Mouse (Mus musculus): ENCODE data around the gene Nin. TPM values are rescaled to one million over a fixed set of nuclear protein-coding genes. Genes with fewer than 3 reads are reported as not detected.
A peak's percentile ranks its signal among the peaks of the same experiment; 100 is the strongest.
"Not testable (repeated sequence)": the region's sequence is repeated elsewhere in the genome, so short reads cannot be mapped to it uniquely, and the experiment has no call there.

Gene Nin
- 6.0 and 7.1 TPM in 2 replicates for polyA plus RNA-seq (2015; fragmentation: Nextera tagmentation; extraction: Ambion mirVana)

DNA sequence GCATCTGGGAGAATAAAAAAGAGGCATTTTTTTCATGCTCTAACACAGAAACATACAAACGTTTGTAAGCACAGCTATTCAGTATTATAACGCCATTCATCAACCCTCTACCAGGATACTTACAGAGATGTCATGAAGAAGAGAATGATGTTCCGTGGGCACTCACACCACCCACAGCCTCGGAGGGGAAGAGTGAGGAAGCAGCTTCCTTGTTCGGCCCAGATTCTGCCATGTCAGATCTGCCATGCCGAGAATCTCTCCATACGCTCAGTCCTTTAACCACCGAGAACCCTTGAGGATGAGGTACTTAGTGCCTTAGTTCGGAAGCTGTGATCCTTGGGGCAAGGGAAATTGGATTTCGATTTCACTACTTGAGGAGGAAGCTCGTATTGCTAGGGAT is at the start of gene Nin:
Nin (minus strand) TSS at position 367 of the 400 bp plus-strand sequence.
- no peak for ATAC-seq (ENCODE audit: extremely low read depth, insufficient number of reproducible peaks, low FRiP score, low TSS enrichment)
- H3K4me2 ChIP-seq: peak within 1 kb of the TSS; percentile 100
- WGBS: 66% methylated on average over 11 of the region's 11 CpGs
- no peak within 1 kb of the TSS for H3K27ac ChIP-seq (replicated peaks)
- peaks cover 20% of the 10 kb centered on the region for H3K4me1 ChIP-seq
- no peaks in the 10 kb centered on the region for H3K27me3 ChIP-seq (replicated peaks)
- H3K36me3 ChIP-seq: no peaks in the 10 kb centered on the region
- H3K9ac ChIP-seq: no peak within 1 kb of the TSS
- H3K4me3 ChIP-seq: no peak within 1 kb of the TSS
- no peaks in the 10 kb centered on the region for H3K9me3 ChIP-seq

DNA sequence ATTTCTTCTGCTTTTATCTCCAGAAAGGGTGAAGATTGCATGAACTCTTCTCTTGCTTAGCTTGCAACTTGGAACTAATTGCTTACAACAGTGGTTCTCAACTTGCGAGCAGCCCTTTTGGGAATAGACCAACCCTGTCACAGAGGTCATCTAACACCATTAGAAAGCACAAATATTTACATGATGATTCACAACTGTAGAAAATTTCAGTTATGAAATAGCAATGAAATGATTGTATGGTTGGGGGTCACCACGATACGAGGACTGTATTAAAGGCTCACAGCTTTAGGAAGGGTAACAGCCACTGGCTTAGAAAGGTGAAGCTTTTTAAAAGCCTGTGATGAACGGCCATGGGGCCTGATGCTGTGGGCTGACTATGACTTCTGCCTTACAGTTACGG is 47.5 kb upstream of the Nin start:
- no peaks in the 10 kb centered on the region for H3K36me3 ChIP-seq
- H3K27me3 ChIP-seq (replicated peaks): no peaks in the 10 kb centered on the region
- H3K27ac ChIP-seq (replicated peaks): no peak overlapping the region
- WGBS: 71% methylated on average over 5 of the region's 5 CpGs
- no peak overlapping the region for H3K9ac ChIP-seq
- no peaks in the 10 kb centered on the region for H3K4me1 ChIP-seq
- no peak for ATAC-seq (ENCODE audit: extremely low read depth, insufficient number of reproducible peaks, low FRiP score, low TSS enrichment)
- H3K9me3 ChIP-seq: no peaks in the 10 kb centered on the region
- no peak overlapping the region for H3K4me3 ChIP-seq
- H3K4me2 ChIP-seq: no peak overlapping the region

DNA sequence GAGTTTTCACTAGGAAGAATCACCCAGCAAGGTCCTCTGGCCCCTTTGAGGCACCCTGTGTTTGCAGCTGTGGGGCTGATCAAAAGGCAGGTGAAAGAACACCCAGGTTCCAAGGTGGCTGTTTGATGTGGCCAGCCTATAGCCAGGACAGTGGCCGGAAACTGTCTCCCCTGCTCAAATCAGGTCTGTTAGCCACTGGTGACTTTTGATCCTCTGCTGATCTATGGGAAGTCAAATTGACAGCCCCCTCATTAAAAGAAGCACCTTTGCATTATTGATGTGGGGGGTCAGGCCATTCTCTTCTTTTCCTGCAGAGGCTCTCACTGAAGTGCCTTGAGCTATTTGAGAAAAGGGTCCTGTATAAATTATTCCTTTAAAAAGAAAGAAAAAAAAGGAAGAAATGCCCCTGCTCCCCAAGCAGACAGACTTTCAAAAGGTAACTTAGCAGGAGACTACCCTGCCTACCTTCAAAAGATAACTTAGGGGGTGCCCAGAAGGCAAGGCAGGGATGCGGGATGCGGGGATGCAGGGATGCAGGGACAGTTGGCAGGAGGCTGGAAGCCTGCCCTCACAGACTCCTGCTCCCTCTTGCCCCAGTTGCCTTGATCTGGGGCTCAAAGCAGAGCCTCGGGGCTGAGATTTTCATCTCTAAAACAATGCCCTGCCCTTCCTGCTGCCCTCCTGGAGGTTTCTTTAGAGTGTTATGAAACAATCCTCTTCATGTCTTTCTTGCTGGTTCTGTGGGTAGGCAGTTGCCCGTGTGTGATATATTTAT is 44.0 kb upstream of the Nin start:
- no peaks in the 10 kb centered on the region for H3K9me3 ChIP-seq
- H3K36me3 ChIP-seq: no peaks in the 10 kb centered on the region
- no peak overlapping the region for H3K4me3 ChIP-seq
- no peaks in the 10 kb centered on the region for H3K4me1 ChIP-seq
- ATAC-seq (ENCODE audit: extremely low read depth, insufficient number of reproducible peaks, low FRiP score, low TSS enrichment): no peak
- no peak overlapping the region for H3K9ac ChIP-seq
- no peaks in the 10 kb centered on the region for H3K27me3 ChIP-seq (replicated peaks)
- H3K4me2 ChIP-seq: no peak overlapping the region
- WGBS: 46% methylated on average over 5 of the region's 5 CpGs
- H3K27ac ChIP-seq (replicated peaks): no peak overlapping the region

DNA sequence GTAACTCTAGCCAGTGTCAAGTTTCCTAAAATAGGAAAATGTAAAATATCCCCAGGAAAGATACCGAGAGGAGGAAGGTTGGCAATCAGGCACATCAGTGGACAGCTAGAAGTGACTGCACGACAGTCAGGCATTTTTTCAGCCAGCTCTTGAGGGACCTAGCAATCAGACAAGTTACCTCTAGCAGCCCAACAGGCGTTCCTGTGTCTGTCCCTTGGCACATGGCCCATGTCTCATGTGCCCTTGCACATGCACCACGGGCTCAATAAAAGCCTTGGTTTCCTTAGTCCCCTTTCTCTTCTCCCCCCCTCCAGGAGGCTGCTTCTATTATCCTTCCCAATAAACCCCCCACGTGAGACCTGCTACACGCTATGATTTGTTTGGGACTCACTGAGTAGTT is 42.7 kb upstream of the Nin start:
- Histone ChIP-seq H3K27ac (replicated peaks) (no peak overlapping the region), H3K9me3 (no peaks in the 10 kb centered on the region), H3K4me3 (no peak overlapping the region), H3K4me1 (no peaks in the 10 kb centered on the region), H3K36me3 (no peaks in the 10 kb centered on the region), H3K4me2 (no peak overlapping the region), H3K27me3 (replicated peaks) (no peaks in the 10 kb centered on the region), H3K9ac (no peak overlapping the region)
- ATAC-seq (ENCODE audit: extremely low read depth, insufficient number of reproducible peaks, low FRiP score, low TSS enrichment): no peak
- 61% methylated on average over 6 of the region's 6 CpGs for WGBS

DNA sequence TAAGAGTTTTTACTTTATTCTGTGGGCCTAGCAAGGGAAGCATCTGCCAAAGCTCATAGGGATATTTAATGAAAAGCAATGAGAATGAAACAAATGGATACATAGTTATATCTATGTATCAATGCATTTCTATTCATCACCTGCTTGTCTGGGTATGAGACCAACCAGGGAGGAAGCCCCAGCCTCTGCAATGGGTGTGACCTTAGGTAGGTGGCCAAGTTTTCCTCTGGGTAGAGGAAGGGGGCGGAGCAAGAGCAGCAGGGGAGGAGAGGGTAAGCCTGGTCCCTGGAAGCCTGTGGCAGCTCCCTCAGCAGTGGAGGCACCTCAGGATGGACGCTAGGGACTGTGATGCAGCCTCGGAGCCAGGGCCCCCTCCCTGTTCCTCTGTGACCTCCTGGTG is 40.3 kb upstream of the Nin start, which contains the start of gene Abhd12b:
Abhd12b (plus strand) TSS at position 301 of the 400 bp plus-strand sequence.
- no peaks in the 10 kb centered on the region for H3K9me3 ChIP-seq
- no peaks in the 10 kb centered on the region for H3K27me3 ChIP-seq (replicated peaks)
- H3K9ac ChIP-seq: no peak within 1 kb of the TSS
- H3K36me3 ChIP-seq: no peaks in the 10 kb centered on the region
- H3K4me2 ChIP-seq: no peak within 1 kb of the TSS
- H3K27ac ChIP-seq (replicated peaks): no peak within 1 kb of the TSS
- ATAC-seq (ENCODE audit: extremely low read depth, insufficient number of reproducible peaks, low FRiP score, low TSS enrichment): no peak
- H3K4me1 ChIP-seq: peaks cover 1% of the 10 kb centered on the region; the same call in 1 of the 2 replicates
- no peak within 1 kb of the TSS for H3K4me3 ChIP-seq
- 40% methylated on average over 3 of the region's 3 CpGs for WGBS

DNA sequence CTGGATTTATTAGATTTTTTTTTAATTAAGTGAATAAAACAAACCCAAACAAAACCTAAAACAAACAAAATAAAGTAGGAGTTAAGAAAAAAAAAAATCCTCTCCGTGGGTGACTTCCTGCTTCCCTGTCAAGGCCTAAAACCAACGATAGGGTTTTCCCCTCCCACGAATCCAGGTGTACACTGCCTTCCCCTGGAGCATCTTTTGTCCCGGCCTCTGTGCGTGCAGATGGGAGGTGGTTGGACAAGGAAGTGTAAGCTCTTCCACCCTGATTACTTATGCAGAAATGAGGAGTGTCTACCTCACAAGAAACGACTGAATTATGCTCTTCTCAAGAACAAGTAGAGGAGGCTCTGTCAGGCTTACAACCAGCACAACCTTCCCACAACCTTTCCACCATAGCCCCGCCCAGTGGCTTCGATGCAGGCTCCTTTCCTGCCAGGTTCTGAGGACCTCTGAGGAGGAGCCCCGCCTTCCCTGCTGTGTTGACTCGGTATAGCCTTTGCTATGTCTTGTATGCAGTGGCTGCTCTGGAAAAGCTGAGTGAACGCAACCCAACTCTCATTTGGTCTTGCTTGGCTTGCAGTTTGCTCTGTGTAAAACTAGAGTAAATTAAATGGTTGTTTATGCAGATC is 35.2 kb upstream of the Nin start:
- Histone ChIP-seq H3K9ac (peak overlapping the region; percentile 77), H3K27ac (replicated peaks) (no peak overlapping the region), H3K4me2 (peak overlapping the region; percentile 74), H3K4me3 (peak overlapping the region; percentile 51), H3K27me3 (replicated peaks) (no peaks in the 10 kb centered on the region), H3K4me1 (peaks cover 28% of the 10 kb centered on the region), H3K9me3 (no peaks in the 10 kb centered on the region), H3K36me3 (no peaks in the 10 kb centered on the region)
- 14% methylated on average over 11 of the region's 11 CpGs for WGBS
- ATAC-seq (ENCODE audit: extremely low read depth, insufficient number of reproducible peaks, low FRiP score, low TSS enrichment): no peak

DNA sequence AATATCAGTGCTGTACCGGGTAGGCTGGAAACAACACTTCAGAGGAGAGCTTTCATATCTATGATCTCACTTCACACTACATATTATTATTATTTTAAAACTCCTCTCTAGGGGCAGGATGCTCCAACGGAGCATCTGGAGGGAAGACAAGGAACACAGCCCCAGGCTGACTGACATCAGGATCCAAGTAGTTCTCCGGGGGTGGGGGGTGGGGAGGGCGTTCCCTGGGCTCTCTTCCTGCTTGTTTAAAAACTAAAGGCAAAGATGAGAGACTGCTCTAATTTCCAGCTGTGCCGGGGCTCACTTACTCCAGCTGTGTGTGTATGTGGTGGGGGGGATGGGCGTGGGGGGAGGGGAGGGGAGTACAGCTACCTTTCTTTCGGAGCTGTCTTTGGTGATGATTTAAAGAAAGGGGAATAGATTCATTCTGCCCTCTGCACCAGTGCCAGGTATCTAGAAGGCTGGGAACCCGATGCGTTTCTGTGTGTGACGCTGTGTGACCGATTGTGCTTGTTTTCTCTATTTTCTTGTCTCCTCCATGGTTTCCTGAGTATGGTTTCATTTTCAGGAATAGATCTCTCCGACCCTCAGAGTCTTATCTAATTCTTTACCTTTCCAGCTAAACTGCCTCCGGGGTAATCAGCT is 34.6 kb upstream of the Nin start:
- Histone ChIP-seq H3K9me3 (no peaks in the 10 kb centered on the region), H3K27me3 (replicated peaks) (no peaks in the 10 kb centered on the region), H3K9ac (peak overlapping the region; percentile 77), H3K36me3 (no peaks in the 10 kb centered on the region), H3K27ac (replicated peaks) (no peak overlapping the region), H3K4me2 (peak overlapping the region; percentile 74), H3K4me3 (peak overlapping the region; percentile 51), H3K4me1 (peaks cover 29% of the 10 kb centered on the region)
- 7% methylated on average over 13 of the region's 13 CpGs for WGBS
- ATAC-seq (ENCODE audit: extremely low read depth, insufficient number of reproducible peaks, low FRiP score, low TSS enrichment): no peak

DNA sequence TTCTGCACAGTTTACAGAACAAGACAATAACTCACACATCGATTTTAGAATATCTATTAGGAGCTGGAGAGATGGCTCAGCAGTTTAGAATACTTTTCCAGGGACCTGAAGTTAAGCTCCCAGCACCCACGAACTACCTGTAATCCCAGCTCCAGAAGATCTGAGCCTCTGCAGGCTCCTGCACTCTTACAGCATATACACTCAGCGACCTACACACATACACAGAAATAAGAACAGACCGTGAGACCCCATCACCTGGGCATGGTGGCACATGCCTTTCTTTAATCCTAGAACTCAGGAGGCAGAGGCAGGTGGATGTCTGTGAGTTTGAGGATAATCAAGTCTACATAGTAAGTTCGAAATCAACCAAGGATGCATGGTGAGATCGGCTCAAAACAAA is 32.1 kb upstream of the Nin start:
- Histone ChIP-seq H3K27me3 (replicated peaks) (no peaks in the 10 kb centered on the region), H3K4me3 (no peak overlapping the region), H3K4me2 (no peak overlapping the region), H3K9ac (no peak overlapping the region), H3K4me1 (peaks cover 29% of the 10 kb centered on the region), H3K36me3 (no peaks in the 10 kb centered on the region), H3K9me3 (no peaks in the 10 kb centered on the region), H3K27ac (replicated peaks) (no peak overlapping the region)
- ATAC-seq (ENCODE audit: extremely low read depth, insufficient number of reproducible peaks, low FRiP score, low TSS enrichment): no peak
- 83% methylated on average over 6 of the region's 6 CpGs for WGBS

DNA sequence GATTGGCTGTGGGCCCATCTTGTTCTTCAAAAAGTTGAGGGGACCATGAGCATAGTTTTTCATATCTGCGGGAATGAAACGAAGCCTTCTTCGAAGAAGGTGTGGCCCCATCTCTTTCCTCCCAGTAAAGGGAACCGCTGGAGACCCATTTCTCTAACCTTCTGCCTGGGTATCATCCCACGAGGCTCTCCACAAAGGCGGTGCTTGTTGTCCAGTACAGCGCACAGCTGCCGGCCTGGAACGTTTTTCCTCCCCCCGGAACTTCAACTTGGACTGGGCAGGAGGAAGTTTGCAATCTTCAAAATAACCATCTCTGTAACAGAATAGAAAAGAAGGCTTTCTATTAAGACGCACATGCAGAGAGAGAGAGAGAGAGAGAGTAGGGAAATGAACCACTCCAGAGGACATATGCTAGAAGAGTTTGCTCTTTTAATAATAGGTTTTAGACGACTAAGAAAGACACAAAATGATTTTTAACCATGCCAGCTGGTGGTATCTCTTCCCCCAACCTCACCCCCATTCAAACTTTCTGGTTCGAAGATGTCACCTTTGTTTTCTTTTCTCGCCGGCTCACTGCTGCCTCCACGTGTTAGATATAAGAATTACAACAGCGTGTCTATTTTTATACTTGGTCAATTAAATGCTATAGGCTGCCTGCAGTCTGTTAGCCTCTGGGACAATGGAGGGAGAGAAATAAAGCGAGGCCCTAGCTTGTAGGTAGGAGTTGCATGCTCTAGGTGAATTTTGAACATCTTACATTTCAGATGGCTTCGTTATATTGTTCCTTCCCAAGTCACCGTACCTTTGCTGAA is 31.3 kb upstream of the Nin start:
- Histone ChIP-seq H3K27ac (replicated peaks) (peak overlapping the region; percentile 89), H3K4me2 (peak overlapping the region; percentile 32; the same call in 1 of the 2 replicates), H3K4me1 (peaks cover 29% of the 10 kb centered on the region), H3K9ac (no peak overlapping the region), H3K36me3 (no peaks in the 10 kb centered on the region), H3K9me3 (no peaks in the 10 kb centered on the region), H3K4me3 (no peak overlapping the region), H3K27me3 (replicated peaks) (no peaks in the 10 kb centered on the region)
- 40% methylated on average over 20 of the region's 20 CpGs for WGBS
- ATAC-seq (ENCODE audit: extremely low read depth, insufficient number of reproducible peaks, low FRiP score, low TSS enrichment): no peak

DNA sequence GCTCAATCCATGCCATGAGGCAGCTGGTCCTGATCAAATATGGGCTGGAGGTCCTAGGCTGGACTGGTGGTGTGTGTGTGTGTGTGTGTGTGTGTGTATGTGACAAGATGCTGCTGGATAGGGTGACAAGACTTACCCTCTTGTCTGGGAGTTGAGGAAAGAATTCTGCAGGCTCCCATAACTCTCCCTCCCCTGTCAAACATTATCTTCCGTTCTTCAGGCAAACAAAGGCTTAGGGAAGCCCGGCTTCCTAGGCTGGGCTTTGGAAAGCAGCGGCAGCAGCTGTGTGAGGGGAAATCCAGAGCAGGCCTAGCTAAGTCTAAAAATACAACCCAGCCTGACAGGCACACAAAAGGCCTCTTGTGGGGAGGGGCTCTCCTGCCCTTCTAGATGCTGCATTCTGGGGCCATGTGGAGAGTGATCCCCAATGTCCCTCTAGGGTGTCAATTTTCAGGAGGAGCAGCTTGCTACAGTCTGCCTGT is 30.6 kb upstream of the Nin start:
- H3K36me3 ChIP-seq; H3K9me3 ChIP-seq; H3K27me3 ChIP-seq (replicated peaks); H3K4me3 ChIP-seq: not testable (repeated sequence)
- Histone ChIP-seq H3K4me2 (peak overlapping the region; percentile 22; the same call in 1 of the 2 replicates), H3K27ac (replicated peaks) (peak overlapping the region; percentile 89), H3K4me1 (peaks cover 29% of the 10 kb centered on the region), H3K9ac (peak overlapping the region; percentile 67)
- ATAC-seq (ENCODE audit: extremely low read depth, insufficient number of reproducible peaks, low FRiP score, low TSS enrichment): peak; percentile 62; the same call in 1 of the 2 replicates
- 4% methylated on average over 3 of the region's 3 CpGs for WGBS

Measured in heart, embryonic 13.5 days (tissue).